Mouse (Mus musculus) urinary bladder, postnatal 10 days (tissue): ENCODE measurements around the gene Gpc1.

ENCODE experiments used
- DNase-seq: peaks from one replicate; pipeline ENCODE4 v3.0.0; 2022; ENCODE audit warnings: low spot score

Gpc1 gene

DNA sequence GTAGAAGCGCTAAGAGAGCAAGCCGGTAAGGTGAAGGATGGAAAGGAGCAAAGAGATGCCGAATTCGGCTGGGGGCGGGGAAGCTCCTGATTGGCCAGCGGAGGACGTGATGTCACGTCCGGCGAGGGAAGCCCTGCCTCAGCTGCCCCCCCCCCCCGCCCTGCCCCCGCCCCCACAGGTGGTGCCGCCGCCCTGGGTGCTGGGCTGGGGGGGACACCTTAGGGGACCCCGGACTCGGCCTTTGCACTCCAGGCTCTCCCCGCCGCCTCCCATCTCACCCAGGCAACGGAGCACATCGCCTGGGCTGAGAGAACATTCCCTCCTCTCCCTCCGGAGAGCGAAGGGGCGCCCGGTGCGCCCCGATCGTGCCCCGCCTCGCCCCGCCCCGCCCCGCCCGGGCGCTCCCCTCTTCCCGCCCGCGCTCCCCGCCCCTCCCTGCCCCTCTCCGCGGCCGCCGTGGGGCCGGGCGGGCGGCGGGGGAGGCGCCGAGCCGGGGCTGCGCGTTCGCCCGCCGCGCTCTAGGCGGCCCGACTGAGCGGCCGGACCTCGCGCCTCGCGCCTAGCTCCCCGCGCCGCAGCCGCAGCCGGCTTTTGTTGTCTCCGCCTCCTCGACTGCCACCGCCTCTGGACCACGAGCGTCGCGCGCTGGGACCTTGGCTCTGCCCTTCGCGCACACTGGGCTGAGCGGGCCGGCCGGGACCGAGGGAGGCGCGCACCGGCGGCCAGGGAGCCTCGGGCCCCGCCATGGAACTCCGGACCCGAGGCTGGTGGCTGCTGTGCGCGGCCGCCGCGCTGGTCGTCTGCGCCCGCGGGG lies at the start of gene Gpc1:
TSS of gene Gpc1 (plus strand) at position 458 of the 814 bp plus-strand sequence.
- DNase-seq: no peak

DNA sequence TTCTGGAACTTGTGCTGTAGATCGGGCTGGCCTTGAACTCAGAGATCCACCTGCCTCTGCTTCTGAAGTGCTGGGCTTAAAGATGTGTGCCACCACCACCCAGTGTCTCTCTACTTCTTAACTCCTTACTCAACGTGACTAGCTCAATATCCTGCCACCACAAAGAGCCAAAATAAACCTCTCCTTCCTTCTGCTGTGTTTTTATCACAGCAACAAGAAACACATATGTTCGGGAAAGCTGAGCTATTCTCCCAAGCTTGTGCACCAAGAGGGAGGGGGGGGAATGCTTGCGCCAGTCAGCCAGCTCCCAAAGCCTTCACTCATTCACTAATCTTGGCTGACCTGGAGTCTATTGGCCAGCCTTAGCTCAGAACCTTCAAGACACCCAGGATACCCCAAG lies 49.6 kb upstream of the Gpc1 start:
- DNase-seq: no peak

DNA sequence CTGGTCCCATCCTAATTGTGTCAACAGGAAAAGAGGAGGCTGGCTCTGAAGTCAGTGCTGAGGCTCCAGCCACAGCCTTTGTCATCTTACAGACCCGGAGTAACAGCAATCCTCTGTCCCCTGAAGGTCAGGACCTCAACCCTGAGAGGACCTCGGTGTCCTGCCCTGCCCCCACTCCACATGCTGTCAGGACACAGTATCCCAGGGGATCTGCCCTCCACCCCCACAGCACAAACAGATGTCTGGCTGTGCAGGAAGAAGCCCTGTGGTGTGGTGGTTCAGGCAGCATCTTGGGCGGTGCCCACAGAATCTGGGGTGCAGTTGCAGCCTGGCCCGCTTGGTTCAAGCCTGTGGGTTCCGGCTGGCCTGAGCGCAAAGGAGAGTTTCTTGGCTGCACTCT lies 48.9 kb upstream of the Gpc1 start:
- DNase-seq: no peak

DNA sequence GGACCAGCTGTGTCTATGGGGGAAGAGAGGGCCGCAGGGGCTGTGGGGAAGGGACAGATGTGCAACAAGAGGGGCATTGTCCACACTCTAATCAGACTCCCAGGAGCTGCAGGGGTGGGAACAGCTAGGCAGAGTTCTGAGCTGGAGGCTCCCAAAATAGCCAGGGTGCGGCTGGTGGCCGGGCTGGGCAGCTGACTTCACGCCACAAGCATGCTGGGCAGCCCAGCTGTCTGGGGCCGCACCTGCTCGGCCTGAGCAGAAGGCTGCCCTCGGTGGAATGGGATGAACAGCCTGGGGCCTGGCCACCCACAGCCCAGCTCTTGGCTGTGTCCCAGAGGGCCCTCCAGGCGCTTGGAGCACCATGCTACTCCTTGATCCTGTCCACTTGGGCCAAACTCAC lies 44.2 kb upstream of the Gpc1 start:
- no peak for DNase-seq

DNA sequence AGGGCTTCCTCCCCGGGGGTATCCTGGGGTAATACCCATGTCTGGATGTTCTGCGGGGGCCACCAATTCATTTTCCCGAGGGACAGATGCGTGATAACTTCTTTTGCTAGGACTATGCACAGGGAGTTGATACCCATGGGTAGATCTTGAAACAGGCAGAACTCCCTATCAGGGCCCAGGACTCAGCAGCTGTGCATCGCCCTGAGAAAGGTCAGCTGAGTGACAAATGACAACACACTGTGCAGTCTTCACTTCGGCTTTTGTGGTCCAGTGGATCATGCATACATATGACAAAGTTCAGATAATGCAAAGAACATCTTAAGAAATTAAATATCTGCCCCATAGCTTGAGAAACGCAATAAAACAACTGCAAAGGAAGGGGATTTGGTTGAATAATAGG lies 43.4 kb upstream of the Gpc1 start:
- DNase-seq: no peak

DNA sequence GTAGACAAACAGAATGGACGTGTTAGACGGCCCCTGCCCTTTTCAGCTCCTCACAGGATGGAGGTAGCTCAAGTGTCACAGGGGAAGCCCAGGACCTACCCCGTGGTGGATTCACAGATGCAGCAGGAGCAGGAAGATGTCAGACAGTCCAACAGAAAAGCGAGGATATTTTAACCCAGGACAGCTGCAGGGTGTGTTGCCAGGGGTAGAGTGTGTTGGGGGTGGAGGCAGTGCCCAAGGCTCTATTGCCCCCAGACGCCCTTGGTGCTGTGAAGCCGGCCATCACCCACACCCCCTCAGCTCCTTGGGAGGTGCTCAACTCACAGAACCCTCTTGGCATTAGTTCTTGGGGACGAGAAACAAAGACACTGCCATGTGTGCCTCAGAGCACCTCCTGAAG lies 40.8 kb upstream of the Gpc1 start:
- no peak for DNase-seq

DNA sequence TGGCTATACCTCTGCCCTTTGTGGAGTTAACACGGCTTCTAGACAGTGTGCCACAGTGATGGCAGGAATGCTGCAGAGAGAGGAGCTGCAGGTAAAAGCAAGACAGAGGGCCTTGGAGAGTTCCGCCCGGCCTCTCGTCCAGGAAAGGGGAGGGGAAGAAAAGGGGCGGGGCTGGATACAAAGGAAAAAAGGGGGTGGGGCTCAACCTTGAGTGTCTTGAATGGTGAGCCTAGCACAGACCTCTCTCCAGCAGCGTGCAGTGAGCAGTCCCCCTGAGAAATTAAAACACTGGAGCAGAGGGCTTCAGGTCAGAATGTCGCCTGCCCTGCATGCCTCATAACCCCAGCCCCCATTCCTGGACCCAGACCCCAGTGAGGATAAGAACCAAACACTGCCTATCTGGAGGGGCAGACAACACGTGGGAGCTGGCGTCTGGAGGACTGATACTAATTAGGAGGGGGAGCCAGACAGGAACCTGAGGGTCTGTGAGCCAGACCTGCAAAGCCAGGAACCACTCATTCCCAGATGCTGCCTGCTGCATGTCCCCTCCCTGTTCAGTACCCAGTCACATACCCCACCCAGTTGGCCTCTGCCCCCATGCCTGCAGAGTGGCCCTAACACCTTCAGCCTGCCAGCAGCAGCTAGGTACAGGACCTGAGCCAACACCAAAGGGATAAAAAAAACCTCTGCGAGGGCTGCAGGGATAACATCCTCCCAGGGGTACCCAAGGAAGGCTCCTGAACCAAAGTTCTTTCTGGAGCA lies 40.2 kb upstream of the Gpc1 start:
- DNase-seq: no peak

DNA sequence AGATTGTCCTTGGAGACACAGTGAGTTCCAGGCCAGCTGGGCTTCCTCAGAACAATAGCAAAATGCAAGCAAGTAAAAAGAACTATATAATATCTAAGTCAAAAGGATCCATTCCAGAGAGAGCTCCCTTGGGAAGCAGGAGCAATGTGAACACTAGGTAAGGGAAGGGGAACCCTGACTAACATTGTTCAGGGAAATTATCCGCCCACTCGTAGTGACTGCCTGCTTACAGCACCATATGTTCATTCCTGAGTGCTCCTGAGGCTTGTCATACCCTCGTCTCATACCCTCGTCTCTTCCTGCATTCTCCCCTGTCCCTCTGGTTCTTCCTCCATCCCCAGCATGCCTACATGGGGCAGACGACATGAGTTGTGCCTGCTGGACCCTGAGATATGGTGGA lies 37.7 kb upstream of the Gpc1 start:
- no peak for DNase-seq

DNA sequence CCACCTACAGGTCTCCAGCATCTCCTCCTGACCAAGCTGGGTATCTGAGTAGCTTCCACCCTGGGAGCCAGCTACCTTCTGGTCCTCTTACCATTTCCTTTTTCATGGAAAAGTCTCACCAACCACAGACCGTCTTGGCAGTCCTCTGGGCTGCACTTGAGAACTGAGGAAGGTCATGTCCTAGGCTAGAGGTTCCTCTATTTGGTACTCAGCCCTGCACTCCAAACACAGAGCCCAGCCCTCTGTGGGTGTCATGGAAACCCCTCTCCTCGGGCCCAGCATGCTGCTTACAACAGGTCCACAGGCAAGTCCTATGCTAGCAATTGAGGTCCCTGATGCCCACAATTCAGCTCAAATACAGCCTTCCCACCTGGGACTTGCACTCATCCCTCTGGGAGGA lies 33.0 kb upstream of the Gpc1 start:
- DNase-seq: no peak

DNA sequence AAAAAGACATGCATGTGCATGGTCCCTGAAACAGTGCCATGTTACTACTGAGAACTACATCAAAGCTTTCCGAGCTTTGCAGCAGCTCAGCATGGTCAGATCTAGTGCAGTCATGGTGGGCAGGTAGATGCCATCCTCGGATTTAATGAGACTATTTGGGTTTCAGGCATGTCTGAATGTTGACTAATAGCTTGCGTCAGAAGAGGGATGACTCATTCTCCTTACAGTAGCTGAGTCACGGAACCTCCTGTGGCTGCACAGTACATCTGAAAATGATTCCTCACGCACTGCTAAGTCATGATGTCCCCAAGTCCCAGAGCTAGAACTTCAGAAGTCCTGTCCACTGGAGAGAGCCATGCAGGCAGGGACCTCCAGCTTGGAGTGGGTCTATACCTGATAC lies 31.8 kb upstream of the Gpc1 start:
- no peak for DNase-seq

DNA sequence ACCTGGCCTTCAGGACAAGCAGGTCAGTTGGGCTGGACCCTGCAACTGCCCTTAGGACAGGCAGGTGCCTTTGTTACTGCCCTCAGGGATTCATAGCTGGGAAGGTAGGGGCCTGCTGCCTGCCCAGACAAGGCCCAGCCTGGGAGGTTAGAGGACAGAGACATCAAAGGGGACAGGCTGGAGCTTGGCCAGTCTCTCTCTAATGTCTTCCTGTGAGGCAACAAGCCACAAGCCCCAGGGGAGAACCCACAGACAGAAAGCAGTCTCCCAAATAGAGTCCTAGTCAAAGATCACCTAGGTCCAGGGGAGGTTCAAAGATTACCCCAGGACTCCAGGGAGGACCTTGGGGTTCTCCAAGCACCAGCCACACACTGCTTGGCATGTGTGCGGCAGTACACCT lies 29.1 kb upstream of the Gpc1 start:
- DNase-seq: no peak

DNA sequence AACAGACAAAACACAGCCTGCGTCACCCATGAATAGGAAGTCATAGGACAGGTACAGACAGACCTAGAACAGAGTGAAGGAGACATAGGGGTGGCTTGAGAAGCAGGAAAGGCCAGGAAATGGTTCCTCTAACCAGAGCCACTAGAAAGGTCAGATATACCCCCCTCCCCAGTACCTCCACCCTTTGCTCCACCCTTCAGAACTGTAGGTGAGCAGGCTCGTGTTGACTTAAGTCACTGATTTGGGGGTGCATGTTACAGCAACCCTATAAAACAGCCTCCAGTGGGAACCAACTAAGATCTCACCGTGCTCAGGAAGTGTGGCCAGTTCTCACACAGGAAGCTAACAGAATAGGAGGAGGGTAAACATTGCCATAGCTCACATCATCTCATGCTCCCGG lies 28.1 kb upstream of the Gpc1 start:
- no peak for DNase-seq

DNA sequence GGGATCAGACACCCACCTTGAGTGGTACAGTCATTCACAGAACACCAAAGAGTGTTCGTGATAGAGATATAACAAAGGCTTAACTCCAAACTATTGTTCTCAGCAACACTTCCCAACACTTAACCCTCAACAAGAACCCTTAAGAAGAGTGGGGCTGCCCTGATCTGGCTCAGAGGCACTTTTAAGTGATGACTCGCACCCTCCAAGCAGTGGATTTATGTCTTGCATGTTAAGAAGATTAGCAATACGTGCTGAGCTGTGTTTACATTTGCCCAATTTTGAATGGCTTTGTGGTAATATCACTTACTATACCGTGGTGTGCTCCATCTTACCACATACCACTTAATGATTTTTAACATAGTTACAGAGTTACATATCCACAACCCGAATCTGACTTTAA lies 26.3 kb upstream of the Gpc1 start:
- DNase-seq: no peak

DNA sequence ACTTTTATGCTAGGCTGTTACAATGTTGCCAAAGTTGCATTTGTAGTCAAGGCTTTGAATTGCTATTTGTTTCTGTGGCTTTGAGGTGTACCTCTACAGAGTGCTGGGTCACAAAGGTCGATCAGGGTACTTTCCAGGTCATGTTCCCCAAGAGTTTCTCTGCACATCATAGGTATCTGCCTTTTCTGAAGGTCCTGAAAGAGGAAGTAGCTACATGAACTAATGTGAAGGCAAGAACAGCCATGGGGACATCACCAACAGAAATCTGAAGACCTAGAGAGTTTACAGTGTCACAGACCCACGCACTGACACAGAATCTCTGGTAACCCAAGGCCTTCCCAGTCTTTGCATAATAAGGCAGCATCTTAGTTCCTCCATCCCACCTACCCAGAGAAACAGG lies 25.6 kb upstream of the Gpc1 start:
- DNase-seq: no peak

DNA sequence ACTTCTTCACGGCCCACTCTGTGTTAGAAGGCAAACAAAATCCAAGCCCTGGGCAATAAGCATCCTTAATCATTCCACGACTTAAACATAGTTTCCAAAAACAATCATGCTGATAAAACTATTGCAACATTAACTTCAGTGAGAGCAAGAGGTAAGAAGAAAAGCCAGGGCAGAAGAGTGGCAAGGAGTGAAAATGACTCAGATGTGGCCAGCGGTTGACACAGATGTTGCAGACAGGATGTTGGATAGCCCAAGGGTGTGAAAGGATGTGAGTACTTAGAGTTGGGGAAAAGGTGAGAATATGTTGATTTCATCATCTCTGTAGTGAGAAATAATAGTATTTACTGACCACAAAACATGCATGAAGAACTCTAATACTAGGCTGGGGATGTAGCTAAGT lies 24.7 kb upstream of the Gpc1 start:
- no peak for DNase-seq

DNA sequence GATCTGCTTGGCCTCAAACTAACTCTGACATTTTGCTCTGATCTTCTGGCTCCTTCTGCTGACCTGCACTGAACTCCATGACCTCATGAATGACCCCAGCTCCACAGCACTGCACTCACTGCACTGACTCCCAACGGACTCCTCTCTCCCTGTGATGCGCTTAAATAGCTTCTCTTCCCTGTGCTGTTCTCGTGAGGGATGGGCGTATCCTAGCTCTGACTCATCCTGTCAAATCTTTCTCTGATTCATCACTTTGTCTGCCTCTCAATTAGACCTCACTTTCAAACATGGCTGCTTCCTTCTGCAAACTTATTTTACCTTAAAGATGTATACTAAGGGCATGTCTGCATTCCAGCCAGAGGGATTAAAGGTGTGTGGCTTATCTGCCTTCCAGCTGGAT lies 21.8 kb upstream of the Gpc1 start:
- DNase-seq: no peak

DNA sequence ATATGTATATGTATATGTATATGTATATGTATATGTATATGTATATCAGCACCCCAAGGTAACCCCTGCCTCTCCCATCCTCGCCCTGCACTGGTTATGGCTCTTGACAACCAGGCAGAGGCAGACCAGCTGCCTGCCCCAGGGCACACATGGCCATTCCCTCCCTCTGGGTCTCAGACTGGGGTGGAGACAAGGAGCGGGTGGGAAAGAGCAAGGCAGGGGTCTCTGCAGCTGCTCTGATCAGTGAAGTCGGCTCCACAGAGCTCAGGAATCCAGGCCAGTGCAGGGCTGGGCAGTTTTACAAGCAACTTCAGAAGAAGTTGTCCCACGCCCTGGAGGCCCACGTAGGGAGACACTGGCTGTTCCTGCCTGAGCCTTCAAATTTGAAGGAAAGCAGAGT lies 17.1 kb upstream of the Gpc1 start:
- no peak for DNase-seq

DNA sequence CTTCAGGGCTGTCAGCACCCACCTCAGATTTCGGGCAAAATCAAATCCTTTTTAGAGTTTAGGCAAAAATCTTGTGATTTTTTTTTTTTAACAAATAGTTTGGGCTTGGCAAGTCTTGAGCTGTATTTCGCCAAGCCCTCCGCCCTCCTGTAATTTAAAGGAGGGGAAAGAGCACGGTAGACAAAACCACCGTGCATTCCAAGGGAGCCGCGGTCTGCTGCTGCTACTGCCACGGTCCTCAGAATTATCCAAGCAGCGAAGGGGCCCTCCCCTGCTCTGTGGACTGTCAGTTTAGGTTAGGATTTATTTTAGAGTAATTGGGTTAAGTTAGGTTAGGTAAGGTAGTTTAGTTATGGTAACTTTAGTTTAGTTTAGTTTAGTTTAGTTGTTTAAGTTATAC lies 16.3 kb upstream of the Gpc1 start:
- DNase-seq: no peak

DNA sequence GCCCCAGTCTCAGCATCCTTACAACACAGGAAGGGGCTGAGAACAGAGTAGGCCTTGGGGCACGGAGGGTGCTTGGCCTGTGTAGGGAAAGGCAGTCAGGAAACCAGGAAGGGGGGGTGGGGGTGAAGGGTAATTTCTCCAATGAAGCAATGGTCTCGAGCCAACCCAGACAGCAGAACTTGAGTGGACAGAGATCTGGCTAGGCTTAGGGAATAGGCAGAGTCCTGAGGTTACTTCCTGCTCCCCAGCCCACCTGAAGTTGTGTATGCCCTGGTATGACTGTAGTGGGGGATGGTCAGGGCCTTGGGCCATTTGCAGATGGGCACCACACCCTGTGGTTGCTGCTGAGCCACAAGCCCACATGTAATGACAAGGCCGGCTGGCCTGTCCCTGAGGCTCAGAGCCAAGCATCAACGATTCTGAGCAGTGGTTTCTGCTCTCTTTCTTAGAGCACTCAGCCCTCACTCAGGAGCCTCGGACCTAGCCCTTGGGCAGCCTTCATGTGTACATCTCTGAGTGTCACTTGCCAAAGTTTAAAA lies 15.6 kb upstream of the Gpc1 start:
- no peak for DNase-seq

DNA sequence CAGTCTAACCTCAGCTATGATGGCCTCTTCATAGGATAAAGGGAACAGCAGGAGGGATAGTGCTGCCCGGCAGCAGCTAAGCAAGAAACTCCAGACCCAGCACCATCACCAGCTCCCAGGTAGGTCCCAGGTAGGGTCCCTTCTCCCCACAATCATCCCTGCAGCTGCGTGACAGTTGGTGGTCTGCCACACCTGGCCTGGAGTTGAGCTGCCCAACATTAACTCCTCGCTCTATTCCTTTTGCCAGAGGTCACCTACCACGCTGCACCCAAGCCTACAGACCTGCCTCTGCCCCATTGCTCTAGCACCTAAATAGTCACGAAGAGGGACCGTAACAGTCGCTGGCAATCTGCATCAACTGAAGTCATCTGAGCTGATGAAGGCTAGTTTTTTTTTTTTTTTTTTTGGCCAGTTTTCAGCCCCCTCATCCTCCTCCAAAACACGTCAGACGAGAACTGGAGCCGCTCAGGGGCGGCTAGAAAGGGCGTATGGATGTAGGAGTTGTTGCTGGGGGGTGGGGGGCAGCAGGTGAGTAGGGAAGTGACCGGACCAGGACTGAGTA lies 738 bp upstream of the Gpc1 start:
- DNase-seq: no peak

DNA sequence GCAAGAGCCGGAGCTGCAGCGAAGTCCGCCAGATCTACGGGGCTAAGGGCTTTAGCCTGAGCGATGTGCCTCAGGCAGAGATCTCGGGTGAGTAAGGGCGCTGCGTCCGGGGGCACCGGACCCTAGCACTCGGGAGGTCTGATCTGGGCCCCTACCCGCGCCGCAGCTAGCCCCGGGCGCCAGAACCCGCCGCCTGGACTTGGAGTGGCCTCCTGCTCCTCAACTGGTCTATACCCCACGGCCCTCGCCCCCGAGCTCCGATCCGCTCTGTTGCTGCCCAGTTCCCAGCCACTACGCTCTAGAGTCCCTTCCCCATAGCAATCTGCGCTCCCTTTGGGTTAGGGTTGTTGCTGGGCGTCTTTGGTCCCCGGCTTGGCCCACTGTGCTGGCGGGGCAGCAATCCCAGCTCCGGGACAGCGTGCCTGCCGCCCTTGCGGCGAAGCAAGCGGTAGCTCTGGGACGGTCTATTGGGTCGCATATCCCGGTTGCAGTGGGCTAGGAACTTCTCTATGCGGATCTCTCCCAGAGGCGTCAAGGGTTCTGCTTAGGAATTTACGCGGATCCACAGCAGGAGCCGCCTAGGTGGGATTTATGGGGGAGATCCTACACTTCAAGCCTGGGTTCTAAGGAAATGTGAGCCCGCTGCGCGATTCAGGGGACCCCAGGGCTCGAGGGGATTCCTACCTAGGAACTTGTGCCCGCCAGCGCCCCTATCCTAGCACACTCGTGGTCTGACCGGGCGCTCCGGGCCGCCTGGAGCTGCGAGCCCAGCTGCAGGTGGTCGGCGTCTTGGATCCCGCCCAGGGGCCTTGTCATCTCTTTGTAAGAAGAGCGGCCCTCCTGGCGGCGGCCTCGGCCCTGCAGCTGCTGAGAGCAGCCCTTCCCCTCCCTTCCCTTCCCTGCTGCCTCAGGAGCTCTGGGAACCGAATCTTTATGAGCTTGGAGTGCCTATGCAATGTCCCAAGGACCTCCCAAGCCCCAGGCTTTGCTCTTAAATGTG lies 866 bp downstream of the Gpc1 start:
- no peak for DNase-seq
